Mouse (Mus musculus) adrenal gland, postnatal 36 days (tissue): ENCODE results near the gene Aldh9a1. TPM values are rescaled to one million over a fixed set of nuclear protein-coding genes. Genes with fewer than 3 reads are reported as not detected.

ENCODE experiments used
- microRNA-seq: library from miRNA; unstranded; fragments of <30 nt; microRNA quantifications from one replicate; pipeline ENCODE4 v1.2.0, GENCODE M21; 2021
- total RNA-seq, 2 experiments: library from RNA; stranded (reverse); gene quantifications; 2 replicates each; pipeline ENCODE4 v1.2.3; 2021

The Aldh9a1 gene
- total RNA-seq, 2 experiments from 2014 or later = 63.5 to 87.4 TPM

Small RNAs within 50 kb of the gene (microRNA-seq; reads per million reads assigned to microRNA genes)
- 0.75 reads per million for gene Gm25911

Other genes with a start within 250 kb of the Aldh9a1 start
- gene Uck2, start 64.7 kb upstream of the Aldh9a1 start, total RNA-seq = 10 to 100 TPM; 60.6 to 65.0 TPM
- gene Tmco1, start 41.6 kb upstream of the Aldh9a1 start, total RNA-seq = 100 to 1,000 TPM; 148 to 170 TPM
- gene Mgst3, start 43.9 kb downstream of the Aldh9a1 start, total RNA-seq = 100 to 1,000 TPM in 1 of 2 experiments, 10 to 100 TPM in 1; 68.8 to 100 TPM
- gene Lrrc52, start 116.8 kb downstream of the Aldh9a1 start, total RNA-seq = under 1 TPM in 1 of 2 experiments, not detected in 1; 0.23 TPM
- 1 to 10 TPM; 4.8 to 5.1 TPM for gene Rxrg, start 248.4 kb downstream of the Aldh9a1 start, total RNA-seq